Mouse (Mus musculus) monocyte, adult 59 days (primary cell): ENCODE measurements around the gene Thbs4. TPM values are rescaled to one million over a fixed set of nuclear protein-coding genes. Genes with fewer than 3 reads are reported as not detected.

Experiments used
- total RNA-seq, 2 experiments: library from RNA; stranded (reverse); gene quantifications; one replicate each; pipeline ENCODE4 v1.2.4; 2023

Thbs4 gene
- not detected for total RNA-seq

GRCm38 (mm10) chr13:92794462-92795214 lies at the start of gene Thbs4:
Gene Thbs4 (minus strand): TSS chr13:92794818.

Other genes starting within 250 kb of the Thbs4 start
- gene Spz1, start 218.6 kb downstream of the Thbs4 start, total RNA-seq, result not detected
- 10 to 100 TPM; 29.6 to 34.5 TPM for gene Serinc5, start 183.7 kb downstream of the Thbs4 start, total RNA-seq
- 1 to 10 TPM; 5.6 TPM for gene Mtx3, start 49.9 kb upstream of the Thbs4 start, total RNA-seq